Mouse (Mus musculus): Measurements from ENCODE around the gene Cacng7. TPM values are rescaled to one million over a fixed set of nuclear protein-coding genes. Genes with fewer than 3 reads are reported as not detected.

Cacng7 gene
- polyA plus RNA-seq, 1 experiment from 2014 or later, result 1.7 TPM

DNA sequence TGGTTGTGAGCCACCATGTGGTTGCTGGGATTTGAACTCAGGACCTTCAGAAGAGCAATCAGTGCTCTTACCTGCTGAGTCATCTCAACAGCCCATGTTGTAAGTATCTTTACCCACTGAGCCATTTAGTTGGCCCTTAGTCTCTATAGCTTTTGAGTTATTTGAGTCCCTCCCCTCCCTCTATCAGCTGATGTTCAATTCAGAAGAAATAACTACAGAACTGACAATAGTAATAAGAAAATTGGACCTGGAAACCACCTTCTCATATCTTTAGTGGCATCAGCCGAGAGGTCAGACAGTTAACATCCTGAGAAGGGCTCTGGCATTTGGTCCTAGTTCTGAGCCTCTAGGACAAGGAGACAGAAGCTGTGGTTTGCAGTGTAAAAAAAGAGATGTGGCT, 38.0 kb upstream of the Cacng7 start:
- no peak for DNase-seq (ENCODE audit: low spot score)
- H3K27ac ChIP-seq (replicated peaks), result no peak overlapping the region
- no peaks in the 10 kb centered on the region; the same call in 1 of the 2 replicates for H3K9me3 ChIP-seq (replicated peaks)
- H3K4me3 ChIP-seq, result no peak overlapping the region
- H3K27me3 ChIP-seq (ENCODE audit: low read depth, poor library complexity, severe bottlenecking), result peaks cover 2% of the 10 kb centered on the region; the same call in 1 of the 2 replicates
- peaks cover 31% of the 10 kb centered on the region for H3K4me1 ChIP-seq
- 100% methylated on average over 1 of the region's 1 CpGs for WGBS
- peaks cover 35% of the 10 kb centered on the region for H3K36me3 ChIP-seq

DNA sequence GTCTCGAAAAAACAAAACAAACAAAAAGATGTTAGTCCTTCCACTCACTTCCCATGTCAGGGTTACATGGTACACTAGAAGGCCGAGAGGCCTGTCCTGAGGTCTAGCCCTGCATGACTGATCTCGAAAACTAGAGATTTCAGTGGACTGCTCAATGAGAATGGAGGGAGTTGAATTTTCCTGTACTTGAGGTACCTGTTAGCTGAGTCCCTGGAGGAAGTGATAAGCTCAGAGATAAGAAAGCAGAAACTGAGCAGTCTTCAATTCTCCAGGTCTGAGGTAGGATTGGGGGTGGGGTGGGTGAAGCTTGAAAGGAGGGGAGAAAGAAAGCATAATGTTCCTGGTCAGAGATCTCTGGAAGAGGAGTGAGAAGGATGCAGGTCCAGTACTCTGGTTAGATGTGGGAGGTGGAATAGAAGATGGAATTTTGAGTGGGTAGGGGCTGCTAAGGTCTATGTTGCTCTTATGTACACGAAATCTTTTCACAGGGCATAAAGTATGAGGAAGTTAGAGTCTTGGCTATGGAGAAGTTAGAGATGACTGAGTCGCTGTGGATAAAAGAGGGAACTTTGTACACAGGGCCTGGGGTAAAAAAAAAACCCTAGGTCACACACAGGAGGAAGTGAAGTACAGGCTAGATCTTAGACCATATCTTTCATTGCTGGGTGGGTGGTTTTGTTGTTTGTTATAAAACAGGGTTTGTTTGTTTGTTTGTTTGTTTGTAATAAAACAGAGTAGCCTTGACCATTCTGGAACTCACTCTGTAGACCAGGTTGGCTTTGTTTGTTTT, 37.2 kb upstream of the Cacng7 start:
- Histone ChIP-seq H3K27me3 (ENCODE audit: low read depth, poor library complexity, severe bottlenecking) (peaks cover 9% of the 10 kb centered on the region), H3K9me3 (replicated peaks) (no peaks in the 10 kb centered on the region; the same call in 1 of the 2 replicates), H3K36me3 (peaks cover 35% of the 10 kb centered on the region), H3K27ac (replicated peaks) (no peak overlapping the region), H3K4me1 (peaks cover 24% of the 10 kb centered on the region), H3K4me3 (no peak overlapping the region)
- WGBS, result 87% methylated on average over 5 of the region's 5 CpGs
- no peak for DNase-seq (ENCODE audit: low spot score)

- no peak for DNase-seq (ENCODE audit: low spot score)
- no peak overlapping the region for H3K4me3 ChIP-seq
These were observed 36.0 kb upstream of the Cacng7 start for GRCm38 (mm10) chr7:3296711-3297110.

GRCm38 (mm10) chr7:3299941-3300617, 32.7 kb upstream of the Cacng7 start:
- peaks cover 34% of the 10 kb centered on the region for H3K4me1 ChIP-seq
- DNase-seq (ENCODE audit: low spot score), result no peak
- H3K36me3 ChIP-seq, result peaks cover 24% of the 10 kb centered on the region
- H3K27ac ChIP-seq (replicated peaks), result no peak overlapping the region
- no peaks in the 10 kb centered on the region; the same call in 1 of the 2 replicates for H3K9me3 ChIP-seq (replicated peaks)
- no peak overlapping the region for H3K4me3 ChIP-seq
- WGBS, result 55% methylated on average over 7 of the region's 7 CpGs
- H3K27me3 ChIP-seq (ENCODE audit: low read depth, poor library complexity, severe bottlenecking), result peaks cover 55% of the 10 kb centered on the region

More at GRCm38 (mm10) chr7:3296711-3297110, 36.0 kb upstream of the Cacng7 start:
- H3K27me3 ChIP-seq (ENCODE audit: low read depth, poor library complexity, severe bottlenecking), result peaks cover 21% of the 10 kb centered on the region
- no peaks in the 10 kb centered on the region; the same call in 1 of the 2 replicates for H3K9me3 ChIP-seq (replicated peaks)
- no peak overlapping the region for H3K27ac ChIP-seq (replicated peaks)
- WGBS, result 93% methylated on average over 16 of the region's 16 CpGs
- peaks cover 14% of the 10 kb centered on the region for H3K4me1 ChIP-seq
- peaks cover 35% of the 10 kb centered on the region for H3K36me3 ChIP-seq

GRCm38 (mm10) chr7:3300891-3301627, 31.7 kb upstream of the Cacng7 start:
- Histone ChIP-seq H3K4me1 (peaks cover 43% of the 10 kb centered on the region), H3K27me3 (ENCODE audit: low read depth, poor library complexity, severe bottlenecking) (peaks cover 64% of the 10 kb centered on the region), H3K9me3 (replicated peaks) (no peaks in the 10 kb centered on the region; the same call in 1 of the 2 replicates), H3K4me3 (no peak overlapping the region), H3K36me3 (peaks cover 22% of the 10 kb centered on the region), H3K27ac (replicated peaks) (no peak overlapping the region)
- WGBS, result 79% methylated on average over 8 of the region's 8 CpGs
- no peak for DNase-seq (ENCODE audit: low spot score)

GRCm38 (mm10) chr7:3301628-3302555, 30.9 kb upstream of the Cacng7 start:
- peaks cover 43% of the 10 kb centered on the region for H3K4me1 ChIP-seq
- H3K36me3 ChIP-seq, result peaks cover 16% of the 10 kb centered on the region
- peaks cover 69% of the 10 kb centered on the region for H3K27me3 ChIP-seq (ENCODE audit: low read depth, poor library complexity, severe bottlenecking)
- H3K4me3 ChIP-seq, result peak overlapping the region; percentile 61
- H3K9me3 ChIP-seq (replicated peaks), result no peaks in the 10 kb centered on the region; the same call in 1 of the 2 replicates
- peak overlapping the region; percentile 42; the same call in 1 of the 2 replicates for H3K27ac ChIP-seq (replicated peaks)
- peak; percentile 45 for DNase-seq (ENCODE audit: low spot score)
- WGBS, result 8% methylated on average over 33 of the region's 33 CpGs

DNA sequence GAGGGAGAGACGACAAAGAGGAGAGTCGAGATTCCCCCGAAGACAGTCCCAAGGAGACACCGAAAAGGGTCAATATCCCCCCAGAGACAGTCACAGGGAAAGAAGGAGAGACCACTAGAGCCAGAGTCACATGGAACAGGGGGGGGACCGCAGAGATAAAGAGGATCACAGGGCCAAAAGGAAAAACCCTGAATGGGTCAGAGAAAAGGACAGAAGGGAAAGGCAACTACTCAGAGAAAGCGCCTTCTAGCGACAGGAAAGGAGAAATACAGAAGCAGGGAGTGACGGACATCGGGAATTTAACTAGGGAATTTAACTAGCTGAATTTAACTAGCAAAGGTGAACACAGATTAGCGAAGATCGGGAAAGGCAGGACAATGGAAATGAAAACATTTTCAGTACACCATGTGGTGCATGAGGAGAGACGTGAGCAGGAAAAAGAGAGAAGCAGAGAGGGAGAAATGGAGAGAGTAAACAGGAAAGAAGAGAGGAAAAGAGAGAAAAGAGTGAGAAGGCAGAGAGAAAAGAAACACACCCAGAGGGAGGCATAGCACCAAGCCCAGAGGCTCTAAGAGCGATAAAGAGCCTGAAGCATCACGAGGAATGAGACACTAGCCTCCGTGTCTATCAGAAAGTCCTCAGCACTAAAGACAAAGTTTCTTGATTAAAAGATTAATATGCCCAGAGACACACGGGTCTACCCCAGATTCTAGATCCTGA, 30.0 kb upstream of the Cacng7 start:
- Histone ChIP-seq H3K4me3 (peak overlapping the region; percentile 61), H3K9me3 (replicated peaks) (no peaks in the 10 kb centered on the region; the same call in 1 of the 2 replicates), H3K27ac (replicated peaks) (peak overlapping the region; percentile 42; the same call in 1 of the 2 replicates), H3K4me1 (peaks cover 43% of the 10 kb centered on the region), H3K36me3 (peaks cover 8% of the 10 kb centered on the region), H3K27me3 (ENCODE audit: low read depth, poor library complexity, severe bottlenecking) (peaks cover 69% of the 10 kb centered on the region)
- DNase-seq (ENCODE audit: low spot score), result peak; percentile 41
- WGBS, result under 1% methylated on average over 16 of the region's 16 CpGs

GRCm38 (mm10) chr7:3303276-3303781, 29.4 kb upstream of the Cacng7 start:
- Histone ChIP-seq H3K27ac (replicated peaks) (peak overlapping the region; percentile 75), H3K9me3 (replicated peaks) (no peaks in the 10 kb centered on the region; the same call in 1 of the 2 replicates), H3K4me3 (peak overlapping the region; percentile 61), H3K4me1 (peaks cover 43% of the 10 kb centered on the region), H3K27me3 (ENCODE audit: low read depth, poor library complexity, severe bottlenecking) (peaks cover 69% of the 10 kb centered on the region), H3K36me3 (peaks cover 3% of the 10 kb centered on the region; the same call in 1 of the 2 replicates)
- WGBS, result under 1% methylated on average over 20 of the region's 29 CpGs
- peak; percentile 73 for DNase-seq (ENCODE audit: low spot score)

GRCm38 (mm10) chr7:3303789-3304188, 29.0 kb upstream of the Cacng7 start:
- DNase-seq (ENCODE audit: low spot score), result no peak

DNA sequence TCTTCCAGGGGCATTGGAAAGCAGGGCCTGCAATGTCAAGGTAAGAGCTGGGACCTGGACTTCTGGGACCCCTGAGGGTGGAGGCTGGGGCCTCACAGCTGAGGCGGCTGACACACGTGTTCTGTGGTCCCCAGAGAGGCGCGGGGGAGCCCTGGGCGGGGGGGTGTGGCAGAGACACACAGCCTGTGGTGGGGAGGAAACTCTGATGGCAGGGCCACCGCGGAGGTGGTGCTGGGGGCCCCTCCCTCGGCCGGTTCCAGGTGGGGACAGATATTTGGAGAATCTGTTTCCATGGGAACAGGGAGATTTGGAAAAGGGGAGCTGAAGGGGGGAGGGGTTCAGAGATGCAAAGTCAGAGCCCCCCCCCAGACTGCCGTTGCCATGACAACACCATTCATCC, 28.5 kb upstream of the Cacng7 start:
- peak; percentile 44 for DNase-seq (ENCODE audit: low spot score)
- no peaks in the 10 kb centered on the region; the same call in 1 of the 2 replicates for H3K9me3 ChIP-seq (replicated peaks)
- peaks cover 69% of the 10 kb centered on the region for H3K27me3 ChIP-seq (ENCODE audit: low read depth, poor library complexity, severe bottlenecking)
- H3K36me3 ChIP-seq, result no peaks in the 10 kb centered on the region
- peaks cover 43% of the 10 kb centered on the region for H3K4me1 ChIP-seq
- 0 out of 2 replicates have a peak overlapping the region, but pooled peaks have one; percentile 33 for H3K27ac ChIP-seq (replicated peaks)
- peak overlapping the region; percentile 61 for H3K4me3 ChIP-seq
- WGBS, result 5% methylated on average over 10 of the region's 10 CpGs

More at GRCm38 (mm10) chr7:3303789-3304188, 29.0 kb upstream of the Cacng7 start:
- Histone ChIP-seq H3K9me3 (replicated peaks) (no peaks in the 10 kb centered on the region; the same call in 1 of the 2 replicates), H3K4me1 (peaks cover 43% of the 10 kb centered on the region), H3K36me3 (no peaks in the 10 kb centered on the region), H3K27me3 (ENCODE audit: low read depth, poor library complexity, severe bottlenecking) (peaks cover 69% of the 10 kb centered on the region), H3K27ac (replicated peaks) (peak overlapping the region; percentile 75), H3K4me3 (peak overlapping the region; percentile 61)
- 2% methylated on average over 12 of the region's 12 CpGs for WGBS

DNA sequence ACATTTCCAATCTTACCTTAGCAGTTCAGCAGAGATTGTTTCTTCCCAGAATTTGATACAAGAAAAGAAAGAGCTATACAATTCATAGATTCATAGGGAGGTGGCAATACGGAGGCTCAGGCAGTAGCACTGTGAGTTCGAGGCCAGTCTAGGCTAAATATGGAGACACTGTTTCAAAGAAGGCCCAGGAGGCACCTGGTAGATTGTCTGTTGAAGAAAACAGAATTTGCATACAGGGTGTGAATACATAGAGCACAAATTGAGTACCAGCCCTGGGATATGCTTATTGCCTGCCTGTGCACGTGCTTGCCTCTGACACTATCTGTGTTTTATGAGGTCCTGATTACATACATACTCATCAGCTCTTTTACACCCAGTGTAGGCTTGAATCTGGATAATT, 26.4 kb upstream of the Cacng7 start:
- Histone ChIP-seq H3K9me3 (replicated peaks) (peaks cover 9% of the 10 kb centered on the region), H3K4me1 (peaks cover 43% of the 10 kb centered on the region), H3K27ac (replicated peaks) (no peak overlapping the region), H3K36me3 (peaks cover 3% of the 10 kb centered on the region; the same call in 1 of the 2 replicates), H3K4me3 (no peak overlapping the region), H3K27me3 (ENCODE audit: low read depth, poor library complexity, severe bottlenecking) (peaks cover 51% of the 10 kb centered on the region)
- 85% methylated on average over 3 of the region's 3 CpGs for WGBS
- no peak for DNase-seq (ENCODE audit: low spot score)
